Comparison of ENCODE assay signal across 8 mouse cellular contexts in the genomic region with DNA sequence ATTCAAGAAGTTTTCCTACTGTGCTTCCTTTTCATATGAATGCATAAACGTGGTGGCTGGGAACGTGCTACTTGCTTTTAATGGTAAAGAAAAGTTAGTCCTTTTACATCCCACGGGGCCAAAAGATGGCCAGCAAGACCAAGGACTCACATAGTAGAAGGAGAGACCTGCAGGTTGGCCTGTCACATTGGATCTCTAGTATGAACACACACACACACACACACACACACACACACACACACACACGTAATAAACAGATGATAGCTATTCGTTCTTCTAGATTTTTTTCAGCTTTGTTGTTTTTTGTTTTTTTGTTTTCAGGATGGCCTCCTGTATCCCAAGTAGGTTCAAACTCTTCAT. TPM values are rescaled to one million over a fixed set of nuclear protein-coding genes. Genes with fewer than 3 reads are reported as not detected.
DNase-seq lines count a peak whose midpoint lies in the region; ATAC-seq and TF ChIP-seq lines count a peak whose summit lies in the region.

No protein-coding gene starts in this region.

- peaks cover 46% of the 10 kb centered on the region for H3K36me3 ChIP-seq in embryonic facial prominence, embryonic 13.5 days
- H3K36me3 ChIP-seq in intestine, embryonic 14.5 days (ENCODE audit: control insufficient read depth, insufficient read depth, low read length): peaks cover 47% of the 10 kb centered on the region
- H3K36me3 ChIP-seq in neural tube, embryonic 12.5 days: peaks cover 33% of the 10 kb centered on the region

- no peak for TF ChIP-seq CTCF in left cerebral cortex, adult 2 months (IDR thresholded peaks at IDR 0.05)

- no peak for ATAC-seq in embryonic facial prominence, embryonic 13.5 days (ENCODE audit: insufficient number of reproducible peaks, insufficient read depth, low FRiP score, low TSS enrichment, low read depth)
- no peak for ATAC-seq in intestine, embryonic 14.5 days (replicated peaks; ENCODE audit: low FRiP score, low TSS enrichment, low read depth)
- ATAC-seq in neural tube, embryonic 12.5 days (ENCODE audit: low FRiP score, low read depth): peak; percentile 51; the same call in 1 of the 2 replicates

- peak overlapping the region; percentile 85 for H3K4me3 ChIP-seq in left cerebral cortex, adult 2 months
- peak overlapping the region; percentile 84 for H3K4me3 ChIP-seq in embryonic facial prominence, embryonic 13.5 days
- H3K4me3 ChIP-seq in intestine, embryonic 14.5 days (ENCODE audit: low read depth, low read length): peak overlapping the region; percentile 80
- H3K4me3 ChIP-seq in neural tube, embryonic 12.5 days: peak overlapping the region; percentile 68

- H3K27me3 ChIP-seq in embryonic facial prominence, embryonic 13.5 days: no peaks in the 10 kb centered on the region
- H3K27me3 ChIP-seq in intestine, embryonic 14.5 days (replicated peaks; ENCODE audit: control insufficient read depth, insufficient read depth, low read length): no peaks in the 10 kb centered on the region
- H3K27me3 ChIP-seq in neural tube, embryonic 12.5 days (replicated peaks): no peaks in the 10 kb centered on the region

- no peak for DNase-seq in left cerebral cortex, adult 2 months (ENCODE audit: extremely low spot score in 1 of 2, low spot score in 2 of 2)
- DNase-seq in left cerebral cortex, adult 18-20 months (ENCODE audit: low spot score in 2 of 2): no peak
- DNase-seq in intestine, embryonic 14.5 days (ENCODE audit: low spot score): no peak
- DNase-seq in cerebellum, postnatal 10 days: no peak
- DNase-seq in retina, postnatal 1 day: no peak
- DNase-seq in embryo, embryonic 11 days: no peak

- peak overlapping the region; percentile 91 for H3K9ac ChIP-seq in embryonic facial prominence, embryonic 13.5 days
- peak overlapping the region; percentile 80 for H3K9ac ChIP-seq in intestine, embryonic 14.5 days (ENCODE audit: low read length)
- peak overlapping the region; percentile 81; the same call in 1 of the 2 replicates for H3K9ac ChIP-seq in neural tube, embryonic 12.5 days

- H3K9me3 ChIP-seq in embryonic facial prominence, embryonic 13.5 days: no peaks in the 10 kb centered on the region
- no peaks in the 10 kb centered on the region for H3K9me3 ChIP-seq in intestine, embryonic 14.5 days (ENCODE audit: control insufficient read depth, low read length)
- H3K9me3 ChIP-seq in neural tube, embryonic 12.5 days: no peaks in the 10 kb centered on the region

- 44% methylated on average over 5 of the region's 5 CpGs for WGBS in embryonic facial prominence, embryonic 13.5 days
- WGBS in intestine, embryonic 14.5 days: 39% methylated on average over 5 of the region's 5 CpGs
- 47% methylated on average over 5 of the region's 5 CpGs for WGBS in neural tube, embryonic 12.5 days

- H3K4me1 ChIP-seq in embryonic facial prominence, embryonic 13.5 days: peaks cover 11% of the 10 kb centered on the region
- 0 out of 2 replicates have a peak, but pooled peaks cover 2% of the 10 kb centered on the region for H3K4me1 ChIP-seq in intestine, embryonic 14.5 days (replicated peaks; ENCODE audit: control insufficient read depth, insufficient read depth, low read length)
- peaks cover 3% of the 10 kb centered on the region; the same call in 1 of the 2 replicates for H3K4me1 ChIP-seq in neural tube, embryonic 12.5 days

- H3K27ac ChIP-seq in left cerebral cortex, adult 2 months: peak overlapping the region; percentile 87
- H3K27ac ChIP-seq in embryonic facial prominence, embryonic 13.5 days: peak overlapping the region; percentile 85
- H3K27ac ChIP-seq in intestine, embryonic 14.5 days (ENCODE audit: low read depth): peak overlapping the region; percentile 61
- no peak overlapping the region for H3K27ac ChIP-seq in neural tube, embryonic 12.5 days

- intact Hi-C loops in left cerebral cortex, adult 2 months (cut with DNase I): loop anchor here (2.0 to 5.0 kb wide), 2 partner anchors 99 to 210 kb away; a partner anchor contains a TSS

- peak overlapping the region; percentile 63 for H3K4me2 ChIP-seq in embryonic facial prominence, embryonic 13.5 days
- peak overlapping the region; percentile 61 for H3K4me2 ChIP-seq in intestine, embryonic 14.5 days (ENCODE audit: low read length)
- peak overlapping the region; percentile 77 for H3K4me2 ChIP-seq in neural tube, embryonic 12.5 days (replicated peaks)

RNA-seq across cellular contexts. Expression of a gene that starts 0.4 kb away (rescaled TPM):
- 10 to 100 TPM; 23.2 to 26.0 TPM for total RNA-seq in left cerebral cortex, adult 2 months (2021)
- 10 to 100 TPM; 25.3 to 25.5 TPM for total RNA-seq in left cerebral cortex, adult 18-20 months (2021)
- 30.8 and 36.9 TPM in 2 replicates for polyA plus RNA-seq in embryonic facial prominence, embryonic 13.5 days (2015; fragmentation: Nextera tagmentation; extraction: Ambion mirVana)
- 25.1 and 25.3 TPM in 2 replicates for polyA plus RNA-seq in intestine, embryonic 14.5 days (2014; fragmentation: Nextera tagmentation; extraction: Ambion mirVana)
- polyA plus RNA-seq in neural tube, embryonic 12.5 days (2016; fragmentation: Nextera tagmentation; extraction: Ambion mirVana): 19.9 and 22.7 TPM in 2 replicates
